Mouse (Mus musculus) heart, embryonic 12.5 days (tissue): ENCODE measurements at regions not wholly inside any gene's neighbourhood (a gene's known extent, or its start where the extent isn't known, plus 50 kb on each side); places are given as distances from the start of the nearest gene placed in this dataset.

Source experiments
- ATAC-seq: fragments of 200-750 bp; cut with Nextera tagmentation; 2 replicates; pipeline ENCODE4 v1.8.0; 2017; ENCODE audit warnings: moderate TSS enrichment, moderate library complexity; ENCODE audit not compliant: insufficient number of reproducible peaks, low FRiP score
- H3K27ac ChIP-seq: fragments of 300-500 bp; sonication (generic); 2 replicates; pipeline ENCODE4 v1.5.1; 2016; ENCODE audit warnings: mild to moderate bottlenecking, moderate library complexity; ENCODE audit not compliant: poor library complexity, severe bottlenecking
- H3K27me3 ChIP-seq: fragments of 300-500 bp; sonication (generic); replicated peaks from 2 replicates; pipeline ENCODE4 v1.6.1; 2016; ENCODE audit warnings: mild to moderate bottlenecking, moderate library complexity
- H3K36me3 ChIP-seq: fragments of 300-500 bp; sonication (generic); 2 replicates; pipeline ENCODE4 v1.6.1; 2016; ENCODE audit warnings: mild to moderate bottlenecking, moderate library complexity
- H3K4me1 ChIP-seq: fragments of 300-500 bp; sonication (generic); replicated peaks from 2 replicates; pipeline ENCODE4 v1.6.1; 2016; ENCODE audit warnings: mild to moderate bottlenecking
- H3K4me2 ChIP-seq: fragments of 300-500 bp; sonication (generic); 2 replicates; pipeline ENCODE4 v1.6.1; 2016; ENCODE audit warnings: mild to moderate bottlenecking, moderate library complexity
- H3K4me3 ChIP-seq: fragments of 300-500 bp; sonication (generic); 2 replicates; pipeline ENCODE4 v1.5.1; 2016; ENCODE audit warnings: mild to moderate bottlenecking
- H3K9ac ChIP-seq: fragments of 300-500 bp; sonication (generic); 2 replicates; pipeline ENCODE4 v1.6.1; 2016; ENCODE audit warnings: mild to moderate bottlenecking, moderate library complexity
- H3K9me3 ChIP-seq: fragments of 300-500 bp; sonication (generic); replicated peaks from 2 replicates; pipeline ENCODE4 v1.6.1; 2016; ENCODE audit warnings: mild to moderate bottlenecking, moderate library complexity
- WGBS: fragments of 180-500 bp; shearing (Covaris S2); methylation state at CpG from one replicate; pipeline ENCODE4 v1.1.7; 2016; 5-methylcytosine and 5-hydroxymethylcytosine counted together

DNA sequence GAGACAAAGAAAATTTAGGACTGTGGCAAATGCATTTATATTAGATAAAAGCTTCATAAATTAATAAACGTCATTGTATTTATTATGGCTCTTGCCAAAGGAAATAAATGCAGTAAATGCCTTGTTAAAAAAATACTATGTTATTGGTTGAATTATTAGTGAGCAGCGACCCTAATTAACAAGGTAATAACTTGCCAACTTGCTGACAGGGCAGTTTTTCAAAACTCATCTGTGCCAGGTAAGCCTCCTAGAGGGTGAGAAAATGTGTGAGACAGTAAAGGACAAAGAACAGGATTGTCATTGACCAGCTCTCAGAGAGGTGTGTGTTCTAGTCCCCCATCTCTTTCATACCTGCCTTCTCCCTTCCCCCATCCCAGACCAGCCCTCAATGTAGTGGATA lies 347.8 kb upstream of the Onecut1 start:
- Histone ChIP-seq H3K9ac (no peak overlapping the region), H3K4me1 (no peaks in the 10 kb centered on the region), H3K4me3 (no peak overlapping the region), H3K9me3 (no peaks in the 10 kb centered on the region), H3K36me3 (no peaks in the 10 kb centered on the region), H3K27ac (no peak overlapping the region), H3K27me3 (no peaks in the 10 kb centered on the region), H3K4me2 (no peak overlapping the region)
- 78% methylated on average over 2 of the region's 2 CpGs for WGBS
- ATAC-seq: no peak

DNA sequence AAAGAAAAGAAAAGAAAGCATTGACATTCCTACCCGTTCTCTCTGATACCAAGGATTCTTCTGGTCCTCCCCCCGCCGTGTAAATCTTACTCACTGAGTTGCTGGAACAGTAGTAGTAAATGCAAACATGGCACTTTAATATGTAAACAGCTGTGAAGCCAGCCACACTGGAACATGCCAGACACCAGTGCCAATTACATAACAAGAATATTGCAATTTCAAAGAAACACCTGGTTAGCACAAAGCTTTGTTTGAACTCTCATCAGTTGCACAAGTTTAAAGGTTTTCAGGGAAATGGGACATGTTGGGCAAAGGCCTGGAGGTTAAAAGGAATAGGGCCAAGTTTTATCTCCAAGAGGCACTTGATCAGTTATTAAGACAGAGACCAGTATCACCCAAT lies 333.2 kb upstream of the Onecut1 start:
- Histone ChIP-seq H3K27ac (no peak overlapping the region), H3K36me3 (no peaks in the 10 kb centered on the region)
- WGBS: 79% methylated on average over 3 of the region's 3 CpGs

DNA sequence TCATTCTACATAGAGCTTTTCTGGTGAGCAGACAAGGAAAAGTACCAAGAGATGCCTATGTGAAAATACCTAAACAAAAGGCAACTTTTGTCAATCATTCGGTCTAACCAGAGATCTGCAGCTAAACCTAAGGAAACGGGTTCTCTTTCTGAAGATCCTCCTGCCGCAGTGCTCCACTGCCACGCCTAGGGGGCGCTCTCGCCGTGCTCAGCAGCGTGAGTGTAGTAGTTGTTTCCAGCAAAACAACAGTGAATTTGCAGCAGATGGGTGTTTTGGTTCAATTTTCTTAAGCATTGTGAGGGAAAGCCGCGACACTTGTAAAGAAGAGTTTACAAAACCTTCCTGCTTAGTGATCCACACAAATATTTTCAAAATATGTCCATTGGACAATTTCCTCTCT lies 331.4 kb upstream of the Onecut1 start:
- Histone ChIP-seq H3K9ac (no peak overlapping the region), H3K4me3 (no peak overlapping the region), H3K27me3 (0 out of 2 replicates have a peak, but pooled peaks cover 4% of the 10 kb centered on the region), H3K36me3 (no peaks in the 10 kb centered on the region), H3K27ac (no peak overlapping the region), H3K4me1 (no peaks in the 10 kb centered on the region), H3K9me3 (no peaks in the 10 kb centered on the region), H3K4me2 (no peak overlapping the region)
- no peak for ATAC-seq
- 10% methylated on average over 10 of the region's 10 CpGs for whole genome bisulfite sequencing

More for the DNA sequence above, 333.2 kb upstream of the Onecut1 start:
- no peak overlapping the region for H3K4me3 ChIP-seq
- no peaks in the 10 kb centered on the region for H3K9me3 ChIP-seq
- H3K4me2 ChIP-seq: no peak overlapping the region
- H3K27me3 ChIP-seq: 0 out of 2 replicates have a peak, but pooled peaks cover 4% of the 10 kb centered on the region
- no peaks in the 10 kb centered on the region for H3K4me1 ChIP-seq
- no peak for ATAC-seq
- no peak overlapping the region for H3K9ac ChIP-seq

DNA sequence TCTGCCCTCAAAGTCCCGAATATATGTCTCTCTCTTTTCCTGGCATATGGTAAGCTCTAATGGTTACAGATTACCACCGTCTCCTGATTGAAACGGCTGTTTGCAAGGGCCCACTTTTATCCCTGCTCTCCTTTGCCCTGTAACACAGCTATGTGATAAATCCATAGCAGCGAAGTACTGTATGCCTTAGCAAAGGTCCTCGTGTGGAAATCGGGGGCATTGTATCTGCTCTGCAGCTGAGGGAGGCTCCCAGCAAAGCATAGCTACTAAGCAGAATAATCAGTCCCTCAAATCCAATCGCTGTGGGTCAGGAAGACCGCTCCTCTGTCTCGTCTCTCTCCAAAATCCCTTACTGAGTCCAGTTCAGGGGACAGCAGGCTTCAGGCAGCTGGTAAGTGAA lies 331.0 kb upstream of the Onecut1 start:
- H3K36me3 ChIP-seq: no peaks in the 10 kb centered on the region
- no peak overlapping the region for H3K27ac ChIP-seq
- 55% methylated on average over 9 of the region's 9 CpGs for WGBS
- H3K4me2 ChIP-seq: no peak overlapping the region
- 0 out of 2 replicates have a peak, but pooled peaks cover 4% of the 10 kb centered on the region for H3K27me3 ChIP-seq
- H3K4me3 ChIP-seq: no peak overlapping the region
- no peak for ATAC-seq
- no peaks in the 10 kb centered on the region for H3K9me3 ChIP-seq
- no peak overlapping the region for H3K9ac ChIP-seq
- H3K4me1 ChIP-seq: no peaks in the 10 kb centered on the region

DNA sequence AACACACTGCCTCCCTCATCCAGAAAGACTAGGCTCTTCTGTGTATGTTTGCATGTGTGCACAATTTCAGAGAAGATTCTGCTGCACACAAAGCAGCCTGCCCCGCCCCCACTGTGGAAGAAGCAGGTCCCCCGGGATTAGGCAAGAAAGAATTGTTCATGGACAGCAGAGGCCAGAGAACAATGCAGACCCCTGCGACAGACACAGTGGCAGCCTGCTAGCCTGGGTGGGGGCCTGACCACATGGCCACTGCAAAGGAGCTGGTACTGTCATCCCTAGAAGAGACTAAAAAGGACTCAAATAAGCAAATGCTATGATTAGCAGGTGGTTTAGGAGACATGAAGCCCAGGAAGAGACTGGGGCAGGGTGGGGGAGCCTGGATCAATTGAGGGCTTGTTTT lies 329.7 kb upstream of the Onecut1 start:
- Histone ChIP-seq H3K4me3 (no peak overlapping the region), H3K27ac (no peak overlapping the region), H3K4me2 (no peak overlapping the region), H3K27me3 (0 out of 2 replicates have a peak, but pooled peaks cover 4% of the 10 kb centered on the region), H3K9me3 (no peaks in the 10 kb centered on the region), H3K9ac (no peak overlapping the region), H3K4me1 (no peaks in the 10 kb centered on the region), H3K36me3 (no peaks in the 10 kb centered on the region)
- 62% methylated on average over 3 of the region's 3 CpGs for WGBS
- ATAC-seq: no peak

DNA sequence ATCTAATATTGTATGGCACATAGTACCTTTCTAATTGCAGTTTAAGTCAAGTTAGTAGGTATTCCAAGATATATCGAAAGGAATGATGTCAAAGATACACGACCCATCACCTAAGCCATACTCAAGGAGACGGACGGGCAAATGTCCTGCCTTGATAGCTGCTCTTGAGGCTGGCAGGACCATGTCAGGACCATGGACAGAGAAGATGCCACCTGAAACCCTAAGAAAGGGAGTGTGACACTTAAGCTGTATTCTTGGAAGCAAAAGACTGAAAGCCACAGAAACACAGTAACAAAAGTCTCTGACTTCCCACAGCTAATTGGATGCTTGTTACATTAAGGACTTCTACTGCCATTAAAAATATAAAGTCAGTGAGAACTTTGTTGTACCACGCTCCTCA lies 326.7 kb upstream of the Onecut1 start:
- no peak overlapping the region for H3K4me3 ChIP-seq
- no peaks in the 10 kb centered on the region for H3K27me3 ChIP-seq
- 63% methylated on average over 5 of the region's 5 CpGs for WGBS
- no peaks in the 10 kb centered on the region for H3K9me3 ChIP-seq
- no peak overlapping the region for H3K4me2 ChIP-seq
- H3K27ac ChIP-seq: no peak overlapping the region
- H3K4me1 ChIP-seq: no peaks in the 10 kb centered on the region
- no peak for ATAC-seq
- H3K9ac ChIP-seq: no peak overlapping the region
- H3K36me3 ChIP-seq: no peaks in the 10 kb centered on the region

DNA sequence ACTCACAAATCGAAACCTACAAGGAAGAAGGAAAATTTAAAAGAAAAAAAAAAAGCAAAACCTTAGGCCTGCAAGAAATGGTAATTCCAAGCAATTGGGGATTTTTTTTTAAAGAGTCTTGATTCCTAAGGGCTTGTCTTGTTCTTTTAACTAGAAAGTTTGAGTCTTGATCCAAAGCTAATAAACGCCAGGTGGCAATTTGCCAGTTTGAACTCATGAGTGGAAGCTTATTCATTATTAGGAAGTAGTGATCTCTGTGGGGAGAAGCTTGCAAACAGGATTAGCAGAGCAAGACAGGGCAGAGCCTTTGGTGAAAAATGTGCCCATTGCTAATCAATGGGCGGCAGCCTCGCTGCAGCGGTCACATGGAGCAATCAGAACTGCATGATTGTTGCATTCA lies 305.6 kb upstream of the Onecut1 start:
- Histone ChIP-seq H3K36me3 (no peaks in the 10 kb centered on the region), H3K9me3 (no peaks in the 10 kb centered on the region), H3K4me1 (no peaks in the 10 kb centered on the region), H3K27ac (no peak overlapping the region), H3K27me3 (no peaks in the 10 kb centered on the region), H3K4me2 (no peak overlapping the region), H3K9ac (no peak overlapping the region), H3K4me3 (no peak overlapping the region)
- 80% methylated on average over 5 of the region's 5 CpGs for WGBS
- no peak for ATAC-seq

DNA sequence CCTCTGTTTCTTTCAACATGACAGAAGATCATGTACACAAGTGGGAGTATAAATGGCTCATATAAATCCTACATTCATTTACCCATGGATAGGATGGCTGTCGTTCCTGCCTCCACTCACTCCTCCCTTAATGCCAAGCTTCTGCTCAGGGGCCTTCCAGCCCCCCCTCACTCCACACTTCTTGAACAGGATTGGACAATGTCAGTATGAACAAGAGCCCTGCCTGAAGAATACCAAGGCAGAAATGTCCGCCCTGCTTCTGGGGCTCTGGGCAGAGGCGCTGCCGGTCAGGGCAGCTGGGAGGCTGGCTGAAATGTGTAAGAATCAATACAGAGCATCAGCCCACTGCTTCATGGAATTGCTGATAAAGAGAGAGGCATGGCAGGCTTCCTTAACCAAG lies 269.0 kb upstream of the Onecut1 start:
- WGBS: 77% methylated on average over 4 of the region's 4 CpGs
- Histone ChIP-seq H3K4me1 (no peaks in the 10 kb centered on the region), H3K9me3 (0 out of 2 replicates have a peak, but pooled peaks cover 3% of the 10 kb centered on the region), H3K27me3 (no peaks in the 10 kb centered on the region), H3K9ac (no peak overlapping the region), H3K27ac (no peak overlapping the region), H3K4me2 (no peak overlapping the region), H3K4me3 (no peak overlapping the region), H3K36me3 (no peaks in the 10 kb centered on the region)
- no peak for ATAC-seq

DNA sequence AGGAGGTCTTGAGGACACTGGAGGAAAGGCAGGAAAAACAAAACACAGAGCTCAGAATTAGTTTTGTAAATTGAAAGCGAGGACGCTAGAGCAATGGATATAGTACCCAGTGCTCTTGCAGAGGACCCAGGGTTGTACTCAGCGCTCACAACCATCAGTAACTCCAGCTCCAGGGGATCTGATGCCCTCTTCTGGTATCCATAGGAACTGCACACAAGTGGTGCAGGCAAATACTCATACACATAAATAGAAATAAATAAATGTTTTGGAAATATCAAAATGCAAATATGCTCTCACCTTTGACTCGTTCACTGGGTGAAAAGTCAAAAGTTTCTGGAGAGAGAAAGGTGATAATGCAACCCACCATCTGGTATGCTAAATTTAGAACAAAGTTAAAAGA lies 267.8 kb upstream of the Onecut1 start:
- WGBS: 80% methylated on average over 4 of the region's 4 CpGs
- Histone ChIP-seq H3K4me3 (no peak overlapping the region), H3K9ac (no peak overlapping the region), H3K36me3 (no peaks in the 10 kb centered on the region), H3K4me1 (no peaks in the 10 kb centered on the region), H3K27ac (no peak overlapping the region), H3K4me2 (no peak overlapping the region), H3K27me3 (no peaks in the 10 kb centered on the region), H3K9me3 (0 out of 2 replicates have a peak, but pooled peaks cover 3% of the 10 kb centered on the region)
- ATAC-seq: no peak

DNA sequence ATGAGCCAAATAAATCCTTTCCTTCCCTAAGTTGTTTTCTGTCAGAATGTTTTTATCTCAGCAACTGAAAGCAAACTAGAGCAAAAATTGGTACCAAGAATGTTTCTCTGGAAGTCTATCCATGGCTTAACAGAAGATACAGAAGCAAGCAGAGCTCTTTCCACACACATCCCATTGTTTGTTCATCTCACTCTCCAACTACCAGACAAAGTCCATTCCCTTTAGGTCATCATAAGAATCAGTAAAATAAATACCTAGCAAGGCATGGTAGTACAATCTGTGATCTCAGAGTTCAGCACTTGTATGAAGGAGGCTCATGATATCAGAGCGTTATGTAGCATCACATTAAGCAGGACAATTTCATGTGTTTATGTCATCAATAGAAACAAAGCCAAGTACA lies 257.3 kb upstream of the Onecut1 start:
- no peak for ATAC-seq
- H3K4me1 ChIP-seq: no peaks in the 10 kb centered on the region
- H3K27me3 ChIP-seq: no peaks in the 10 kb centered on the region
- 91% methylated on average over 1 of the region's 1 CpGs for WGBS
- no peak overlapping the region for H3K4me3 ChIP-seq
- H3K4me2 ChIP-seq: no peak overlapping the region
- no peaks in the 10 kb centered on the region for H3K9me3 ChIP-seq
- no peak overlapping the region for H3K27ac ChIP-seq
- no peaks in the 10 kb centered on the region for H3K36me3 ChIP-seq
- H3K9ac ChIP-seq: no peak overlapping the region

DNA sequence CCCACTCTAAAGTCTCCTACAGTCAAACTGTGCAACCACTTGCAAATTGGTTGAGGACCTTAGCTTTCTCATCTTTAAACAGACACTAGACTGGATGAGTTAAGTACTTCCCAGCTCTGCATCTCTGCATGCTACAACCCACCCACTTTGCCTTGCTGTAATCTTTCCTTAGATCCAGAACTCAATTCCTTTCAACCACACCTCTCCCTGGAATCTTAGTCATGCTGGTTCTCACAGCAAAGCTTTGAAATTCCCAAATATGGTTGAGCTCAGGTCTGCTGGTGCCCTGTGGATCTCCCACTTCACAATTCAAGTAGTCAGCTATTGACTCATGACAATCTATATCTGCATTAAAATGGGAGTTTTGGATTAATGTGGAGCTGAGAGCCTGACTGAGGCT lies 239.8 kb upstream of the Onecut1 start:
- Histone ChIP-seq H3K9me3 (no peaks in the 10 kb centered on the region), H3K4me1 (no peaks in the 10 kb centered on the region), H3K36me3 (no peaks in the 10 kb centered on the region), H3K4me2 (no peak overlapping the region), H3K9ac (no peak overlapping the region), H3K4me3 (no peak overlapping the region), H3K27ac (no peak overlapping the region), H3K27me3 (no peaks in the 10 kb centered on the region)
- ATAC-seq: no peak

DNA sequence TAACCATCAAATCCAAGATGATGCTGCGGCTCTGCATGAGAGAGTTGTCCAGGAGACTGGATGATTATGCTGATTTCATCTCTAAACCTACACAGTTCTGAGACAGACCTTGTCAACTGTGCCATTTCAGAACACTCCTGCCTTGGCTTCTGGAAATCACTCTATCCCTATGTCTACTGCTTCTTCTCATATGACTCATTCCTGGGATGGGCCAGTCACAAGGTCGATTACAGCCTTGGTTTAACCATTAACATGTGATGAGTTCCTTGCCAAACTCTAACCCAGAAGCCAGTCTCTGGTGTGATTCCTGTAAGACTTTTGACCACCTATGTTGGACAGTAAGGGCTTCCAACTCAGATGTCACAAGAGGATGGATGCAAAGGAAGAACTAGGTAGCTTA lies 216.3 kb upstream of the Onecut1 start:
- no peak overlapping the region for H3K4me3 ChIP-seq
- 78% methylated on average over 2 of the region's 2 CpGs for WGBS
- H3K36me3 ChIP-seq: no peaks in the 10 kb centered on the region
- no peak for ATAC-seq
- no peaks in the 10 kb centered on the region for H3K4me1 ChIP-seq
- H3K9me3 ChIP-seq: no peaks in the 10 kb centered on the region
- no peak overlapping the region for H3K9ac ChIP-seq
- H3K27me3 ChIP-seq: no peaks in the 10 kb centered on the region
- no peak overlapping the region for H3K27ac ChIP-seq
- no peak overlapping the region for H3K4me2 ChIP-seq
